ENCODE assay signal across 8 mouse cellular contexts in genomic region chr11:87087142-87087541, GRCm38 (mm10). TPM values are rescaled to one million over a fixed set of nuclear protein-coding genes. Genes with fewer than 3 reads are reported as not detected.
DNase-seq lines count a peak whose midpoint lies in the region; ATAC-seq lines count a peak whose summit lies in the region.

No protein-coding gene starts in this region.

- no peaks in the 10 kb centered on the region for H3K9me3 ChIP-seq in heart, embryonic 16.5 days (replicated peaks; ENCODE audit: control insufficient read depth, low read length)
- no peaks in the 10 kb centered on the region for H3K9me3 ChIP-seq in hindbrain, embryonic 16.5 days (ENCODE audit: control insufficient read depth, low read length)
- H3K9me3 ChIP-seq in midbrain, embryonic 14.5 days (ENCODE audit: control insufficient read depth, low read length): no peaks in the 10 kb centered on the region

- no peaks in the 10 kb centered on the region for H3K27me3 ChIP-seq in heart, embryonic 16.5 days (ENCODE audit: control insufficient read depth, insufficient read depth, low read length)
- H3K27me3 ChIP-seq in hindbrain, embryonic 16.5 days (replicated peaks; ENCODE audit: control insufficient read depth, insufficient read depth, low read length): no peaks in the 10 kb centered on the region
- no peaks in the 10 kb centered on the region for H3K27me3 ChIP-seq in midbrain, embryonic 14.5 days (ENCODE audit: control insufficient read depth, insufficient read depth, low read length)

- H3K4me2 ChIP-seq in heart, embryonic 16.5 days (ENCODE audit: low read depth, low read length): peak overlapping the region; percentile 75
- peak overlapping the region; percentile 91 for H3K4me2 ChIP-seq in hindbrain, embryonic 16.5 days (ENCODE audit: low read length)
- peak overlapping the region; percentile 93 for H3K4me2 ChIP-seq in midbrain, embryonic 14.5 days (ENCODE audit: low read length)

- no peak for DNase-seq in heart, postnatal 36 days
- peak; percentile 17 for DNase-seq in NIH3T3 (ENCODE audit: low read depth)
- no peak for DNase-seq in midbrain, embryonic 14.5 days
- DNase-seq in cerebellum, adult 18-20 months: no peak
- no peak for DNase-seq in left cerebral cortex, adult 8-10 months (ENCODE audit: low spot score in 2 of 2)
- no peak for DNase-seq in cerebellum, adult 11-12 months

- peak overlapping the region; percentile 89 for H3K9ac ChIP-seq in heart, embryonic 16.5 days (ENCODE audit: low read length)
- H3K9ac ChIP-seq in hindbrain, embryonic 16.5 days (ENCODE audit: low read depth, low read length): no peak overlapping the region; the same call in 1 of the 2 replicates
- H3K9ac ChIP-seq in midbrain, embryonic 14.5 days (replicated peaks; ENCODE audit: low read length): peak overlapping the region; percentile 89; the same call in 1 of the 2 replicates

- ATAC-seq in heart, embryonic 16.5 days (replicated peaks; ENCODE audit: extremely low read depth, insufficient read depth, low FRiP score): no peak
- ATAC-seq in hindbrain, embryonic 16.5 days: no peak
- no peak for ATAC-seq in midbrain, embryonic 14.5 days (ENCODE audit: low FRiP score, low TSS enrichment)

- WGBS in heart, embryonic 16.5 days: 53% methylated on average over 2 of the region's 2 CpGs
- WGBS in hindbrain, embryonic 16.5 days: 69% methylated on average over 2 of the region's 2 CpGs
- 58% methylated on average over 2 of the region's 2 CpGs for WGBS in midbrain, embryonic 14.5 days

- peaks cover 19% of the 10 kb centered on the region for H3K36me3 ChIP-seq in heart, embryonic 16.5 days (ENCODE audit: control insufficient read depth, insufficient read depth)
- H3K36me3 ChIP-seq in hindbrain, embryonic 16.5 days (ENCODE audit: control insufficient read depth, insufficient read depth, low read length): peaks cover 5% of the 10 kb centered on the region; the same call in 1 of the 2 replicates
- peaks cover 39% of the 10 kb centered on the region for H3K36me3 ChIP-seq in midbrain, embryonic 14.5 days (ENCODE audit: control insufficient read depth, insufficient read depth, low read length)

- H3K4me1 ChIP-seq in heart, embryonic 16.5 days (ENCODE audit: control insufficient read depth, insufficient read depth, low read length): peaks cover 19% of the 10 kb centered on the region
- peaks cover 24% of the 10 kb centered on the region for H3K4me1 ChIP-seq in hindbrain, embryonic 16.5 days (ENCODE audit: control insufficient read depth, insufficient read depth, low read depth, low read length)
- H3K4me1 ChIP-seq in midbrain, embryonic 14.5 days (ENCODE audit: control insufficient read depth, insufficient read depth, low read length): peaks cover 24% of the 10 kb centered on the region

- H3K27ac ChIP-seq in heart, embryonic 16.5 days (ENCODE audit: low read length): no peak overlapping the region
- H3K27ac ChIP-seq in hindbrain, embryonic 16.5 days (ENCODE audit: low read depth, low read length): no peak overlapping the region
- H3K27ac ChIP-seq in midbrain, embryonic 14.5 days (replicated peaks; ENCODE audit: low read depth, low read length): no peak overlapping the region

- H3K4me3 ChIP-seq in heart, embryonic 16.5 days (ENCODE audit: low read length): peak overlapping the region; percentile 80
- peak overlapping the region; percentile 78 for H3K4me3 ChIP-seq in hindbrain, embryonic 16.5 days (ENCODE audit: low read length)
- H3K4me3 ChIP-seq in midbrain, embryonic 14.5 days (replicated peaks; ENCODE audit: low read depth, low read length): peak overlapping the region; percentile 79

- intact Hi-C loops in heart, postnatal 36 days (cut with DNase I): no loop called here

RNA-seq across cellular contexts. Expression of gene Smg8, which starts 0.6 kb away (rescaled TPM):
- 12.7 and 13.9 TPM in 2 replicates for polyA plus RNA-seq in heart, embryonic 16.5 days (2015; fragmentation: Nextera tagmentation; extraction: Ambion mirVana)
- 1 to 10 TPM; 9.2 to 9.7 TPM for total RNA-seq in heart, postnatal 36 days (2021)
- polyA plus RNA-seq in hindbrain, embryonic 16.5 days (2015; fragmentation: Nextera tagmentation; extraction: Ambion mirVana): 20.7 and 22.7 TPM in 2 replicates
- polyA plus RNA-seq in midbrain, embryonic 14.5 days (2014; fragmentation: Nextera tagmentation; extraction: Ambion mirVana): 19.2 and 24.2 TPM in 2 replicates
- 10 to 100 TPM; 16.1 to 17.3 (median 16.5) TPM for total RNA-seq in left cerebral cortex, adult 8-10 months (2022)

RNA-seq across cellular contexts. Expression of gene Gdpd1, which starts 13.3 kb away (rescaled TPM):
- polyA plus RNA-seq in heart, embryonic 16.5 days (2015; fragmentation: Nextera tagmentation; extraction: Ambion mirVana): 27.5 and 32.1 TPM in 2 replicates
- 10 to 100 TPM; 12.8 TPM for total RNA-seq in heart, postnatal 36 days (2021)
- polyA plus RNA-seq in hindbrain, embryonic 16.5 days (2015; fragmentation: Nextera tagmentation; extraction: Ambion mirVana): 165 and 167 TPM in 2 replicates
- 173 and 180 TPM in 2 replicates for polyA plus RNA-seq in midbrain, embryonic 14.5 days (2014; fragmentation: Nextera tagmentation; extraction: Ambion mirVana)
- 10 to 100 TPM; 37.4 to 40.5 (median 39.0) TPM for total RNA-seq in left cerebral cortex, adult 8-10 months (2022)

RNA-seq across cellular contexts. Expression of gene Prr11, which starts 21.4 kb away (rescaled TPM):
- 5.5 and 6.2 TPM in 2 replicates for polyA plus RNA-seq in heart, embryonic 16.5 days (2015; fragmentation: Nextera tagmentation; extraction: Ambion mirVana)
- total RNA-seq in heart, postnatal 36 days (2021): under 1 TPM; 0.27 to 0.47 TPM
- 1.8 and 2.9 TPM in 2 replicates for polyA plus RNA-seq in hindbrain, embryonic 16.5 days (2015; fragmentation: Nextera tagmentation; extraction: Ambion mirVana)
- polyA plus RNA-seq in midbrain, embryonic 14.5 days (2014; fragmentation: Nextera tagmentation; extraction: Ambion mirVana): 2.2 and 3.9 TPM in 2 replicates
- under 1 TPM; 0.15 to 0.50 (median 0.43) TPM for total RNA-seq in left cerebral cortex, adult 8-10 months (2022)

RNA-seq across cellular contexts. Expression of gene Ska2, which starts 21.9 kb away (rescaled TPM):
- 48.0 and 55.9 TPM in 2 replicates for polyA plus RNA-seq in heart, embryonic 16.5 days (2015; fragmentation: Nextera tagmentation; extraction: Ambion mirVana)
- 10 to 100 TPM; 11.5 to 13.5 TPM for total RNA-seq in heart, postnatal 36 days (2021)
- 35.0 and 38.8 TPM in 2 replicates for polyA plus RNA-seq in hindbrain, embryonic 16.5 days (2015; fragmentation: Nextera tagmentation; extraction: Ambion mirVana)
- 45.5 and 56.1 TPM in 2 replicates for polyA plus RNA-seq in midbrain, embryonic 14.5 days (2014; fragmentation: Nextera tagmentation; extraction: Ambion mirVana)
- 10 to 100 TPM; 11.2 to 13.8 (median 12.4) TPM for total RNA-seq in left cerebral cortex, adult 8-10 months (2022)

RNA-seq across cellular contexts. Expression of gene Trim37, which starts 39.7 kb away (rescaled TPM):
- polyA plus RNA-seq in heart, embryonic 16.5 days (2015; fragmentation: Nextera tagmentation; extraction: Ambion mirVana): 17.8 and 21.3 TPM in 2 replicates
- total RNA-seq in heart, postnatal 36 days (2021): 1 to 10 TPM; 6.8 to 8.4 TPM
- 81.1 and 90.4 TPM in 2 replicates for polyA plus RNA-seq in hindbrain, embryonic 16.5 days (2015; fragmentation: Nextera tagmentation; extraction: Ambion mirVana)
- polyA plus RNA-seq in midbrain, embryonic 14.5 days (2014; fragmentation: Nextera tagmentation; extraction: Ambion mirVana): 85.0 and 108 TPM in 2 replicates
- 100 to 1,000 TPM; 199 to 222 (median 214) TPM for total RNA-seq in left cerebral cortex, adult 8-10 months (2022)
